Mouse (Mus musculus): ENCODE results near the gene Ccdc158. TPM values are rescaled to one million over a fixed set of nuclear protein-coding genes. Genes with fewer than 3 reads are reported as not detected.
A peak's percentile ranks its signal among the peaks of the same experiment; 100 is the strongest.

Gene Ccdc158
- total RNA-seq, 1 experiment from 2014 or later: 0.49 TPM

GRCm38 (mm10) chr5:92688124-92688523 lies 13.1 kb upstream of the Ccdc158 start:
- DNase-seq: no peak

GRCm38 (mm10) chr5:92684715-92685460 lies 9.8 kb upstream of the Ccdc158 start:
- no peak for DNase-seq

- DNase-seq: no peak
Observed at GRCm38 (mm10) chr5:92683871-92684475, 8.9 kb upstream of the Ccdc158 start.

GRCm38 (mm10) chr5:92683351-92683807 lies 8.3 kb upstream of the Ccdc158 start, which contains the start of gene Shroom3:
TSS of gene Shroom3 (plus strand) at chr5:92683435.
- peak; percentile 20 for DNase-seq

- no peak for DNase-seq
Observed at GRCm38 (mm10) chr5:92682621-92683348, 7.7 kb upstream of the Ccdc158 start.

- DNase-seq: no peak
Observed at GRCm38 (mm10) chr5:92681861-92682260, 6.8 kb upstream of the Ccdc158 start.

- DNase-seq: no peak
Observed at GRCm38 (mm10) chr5:92679441-92679840, 4.4 kb upstream of the Ccdc158 start.

- DNase-seq: no peak
Observed at GRCm38 (mm10) chr5:92675574-92675920, 476 bp upstream of the Ccdc158 start.

GRCm38 (mm10) chr5:92666860-92667259 lies 8.2 kb downstream of the Ccdc158 start:
- DNase-seq: no peak

- no peak for DNase-seq
Observed at GRCm38 (mm10) chr5:92664321-92664720, 10.8 kb downstream of the Ccdc158 start.

GRCm38 (mm10) chr5:92656256-92656655 lies 18.8 kb downstream of the Ccdc158 start:
- peak; percentile 67 for DNase-seq

- DNase-seq: no peak
Observed at GRCm38 (mm10) chr5:92640861-92641260, 34.2 kb downstream of the Ccdc158 start.

- DNase-seq: no peak
Observed at GRCm38 (mm10) chr5:92635891-92636290, 39.2 kb downstream of the Ccdc158 start.

GRCm38 (mm10) chr5:92634916-92635315 lies 40.2 kb downstream of the Ccdc158 start:
- no peak for DNase-seq

- DNase-seq: no peak
Observed at GRCm38 (mm10) chr5:92633526-92633925, 41.5 kb downstream of the Ccdc158 start.

GRCm38 (mm10) chr5:92627896-92628295 lies 47.2 kb downstream of the Ccdc158 start:
- DNase-seq: no peak

- DNase-seq: no peak
Observed at GRCm38 (mm10) chr5:92621883-92622282, 53.2 kb downstream of the Ccdc158 start.

GRCm38 (mm10) chr5:92612756-92613155 lies 62.3 kb downstream of the Ccdc158 start:
- no peak for DNase-seq

- DNase-seq: no peak
Observed at GRCm38 (mm10) chr5:92607492-92608229, 67.4 kb downstream of the Ccdc158 start.

- DNase-seq: peak; percentile 14
Observed at GRCm38 (mm10) chr5:92604452-92605247, 70.4 kb downstream of the Ccdc158 start.
